Mouse (Mus musculus) thymus, postnatal 4 days (tissue): ENCODE measurements at regions not wholly inside any gene's neighbourhood (a gene's known extent, or its start where the extent isn't known, plus 50 kb on each side); places are given as distances from the start of the nearest gene placed in this dataset.
A peak's percentile ranks its signal among the peaks of the same experiment; 100 is the strongest.

Experiments
- DNase-seq: peaks from one replicate; pipeline ENCODE4 v3.0.0; 2021

GRCm38 (mm10) chr15:68435961-68436360, 1935.3 kb upstream of the Lrrc6 start:
- DNase-seq = no peak

- DNase-seq = no peak
Measured at GRCm38 (mm10) chr15:68431251-68431650, 1930.5 kb upstream of the Lrrc6 start.

- DNase-seq = peak; percentile 11
Measured at GRCm38 (mm10) chr15:68430486-68430885, 1929.8 kb upstream of the Lrrc6 start.

- peak; percentile 15 for DNase-seq
Measured at GRCm38 (mm10) chr15:68428444-68429228, 1927.9 kb upstream of the Lrrc6 start.

- DNase-seq = no peak
Measured at GRCm38 (mm10) chr15:68417142-68417541, 1916.4 kb upstream of the Lrrc6 start.

GRCm38 (mm10) chr15:68415401-68415925, 1914.8 kb upstream of the Lrrc6 start:
- peak; percentile 44 for DNase-seq

GRCm38 (mm10) chr15:68414047-68414446, 1913.3 kb upstream of the Lrrc6 start:
- no peak for DNase-seq

GRCm38 (mm10) chr15:68412697-68413096, 1912.0 kb upstream of the Lrrc6 start:
- DNase-seq = no peak

- no peak for DNase-seq
Measured at GRCm38 (mm10) chr15:68412156-68412555, 1911.4 kb upstream of the Lrrc6 start.

- DNase-seq = no peak
Measured at GRCm38 (mm10) chr15:68403554-68404070, 1902.9 kb upstream of the Lrrc6 start.

GRCm38 (mm10) chr15:68401726-68402125, 1901.0 kb upstream of the Lrrc6 start:
- no peak for DNase-seq

GRCm38 (mm10) chr15:68401006-68401405, 1900.3 kb upstream of the Lrrc6 start:
- DNase-seq = no peak

GRCm38 (mm10) chr15:68396566-68396965, 1895.9 kb upstream of the Lrrc6 start:
- no peak for DNase-seq

GRCm38 (mm10) chr15:68394749-68395148, 1894.0 kb upstream of the Lrrc6 start:
- DNase-seq = peak; percentile 35

GRCm38 (mm10) chr15:68394157-68394556, 1893.4 kb upstream of the Lrrc6 start:
- no peak for DNase-seq

- DNase-seq = no peak
Measured at GRCm38 (mm10) chr15:68391737-68392136, 1891.0 kb upstream of the Lrrc6 start.

GRCm38 (mm10) chr15:68389855-68390254, 1889.1 kb upstream of the Lrrc6 start:
- no peak for DNase-seq

- DNase-seq = no peak
Measured at GRCm38 (mm10) chr15:68387349-68388065, 1886.8 kb upstream of the Lrrc6 start.

GRCm38 (mm10) chr15:68384571-68385335, 1884.0 kb upstream of the Lrrc6 start:
- DNase-seq = no peak

- no peak for DNase-seq
Measured at GRCm38 (mm10) chr15:68375166-68375565, 1874.5 kb upstream of the Lrrc6 start.

- DNase-seq = no peak
Measured at GRCm38 (mm10) chr15:68366816-68367215, 1866.1 kb upstream of the Lrrc6 start.

GRCm38 (mm10) chr15:68363058-68363735, 1862.5 kb upstream of the Lrrc6 start:
- DNase-seq = peak; percentile 100
